ENCODE assay signal across 26 mouse cellular contexts in genomic region chr5:32977179-32977578, GRCm38 (mm10). TPM values are rescaled to one million over a fixed set of nuclear protein-coding genes. Genes with fewer than 3 reads are reported as not detected.
DNase-seq lines count a peak whose midpoint lies in the region; ATAC-seq and TF ChIP-seq lines count a peak whose summit lies in the region.
"Had no signal": no experiment of that assay in that cellular context is flagged by ENCODE, and none has a peak within 500 bp of the region (broad histone marks: within the 10 kb centered on the region; RNA-seq: fewer than 3 reads in every experiment).

No protein-coding gene starts in this region.

- DNase-seq in frontal cortex, postnatal 14 days (ENCODE audit: low spot score in 2 of 2) = no peak
- DNase-seq in left cerebral cortex, adult 2 months (ENCODE audit: extremely low spot score in 1 of 2, low spot score in 2 of 2) = no peak
- DNase-seq in left cerebral cortex, adult 8-10 months (ENCODE audit: low spot score in 2 of 2) = no peak
- no peak for DNase-seq in testis, postnatal 10 days (ENCODE audit: low spot score)
- DNase-seq: adrenal gland, adult 8-10 months; adrenal gland, postnatal 14 days; adrenal gland, postnatal 36 days; B cell, adult 2 months; cerebellum, adult 11 months; cerebellum, adult 18-20 months; cerebellum, adult 8-10 months; cerebellum, adult 9-11 months; cerebellum, postnatal 14 days; cerebellum, postnatal 36 days had no signal

- H3K4me1 ChIP-seq in neural tube, embryonic 13.5 days (replicated peaks) = no peaks in the 10 kb centered on the region
- 0 out of 2 replicates have a peak, but pooled peaks cover 4% of the 10 kb centered on the region for H3K4me1 ChIP-seq in neural tube, embryonic 15.5 days
- H3K4me1 ChIP-seq: embryonic facial prominence, embryonic 10.5 days; embryonic facial prominence, embryonic 12.5 days; forebrain, embryonic 13.5 days; forebrain, embryonic 15.5 days had no signal

- H3K27ac ChIP-seq in left cerebral cortex, adult 2 months = peak overlapping the region; percentile 80
- 0 out of 2 replicates have a peak overlapping the region, but pooled peaks have one; percentile 28 for H3K27ac ChIP-seq in neural tube, embryonic 13.5 days (replicated peaks)
- no peak overlapping the region for H3K27ac ChIP-seq in neural tube, embryonic 15.5 days (replicated peaks)
- H3K27ac ChIP-seq: embryonic facial prominence, embryonic 10.5 days; embryonic facial prominence, embryonic 12.5 days; forebrain, embryonic 13.5 days; forebrain, embryonic 15.5 days had no signal

- H3K27me3 ChIP-seq in neural tube, embryonic 13.5 days = no peaks in the 10 kb centered on the region
- H3K27me3 ChIP-seq in neural tube, embryonic 15.5 days (replicated peaks) = no peaks in the 10 kb centered on the region
- H3K27me3 ChIP-seq: CH12.LX; embryonic facial prominence, embryonic 12.5 days; forebrain, embryonic 13.5 days; forebrain, embryonic 15.5 days; Patski had no signal

- TF ChIP-seq CTCF in left cerebral cortex, adult 2 months (IDR thresholded peaks at IDR 0.05) = no peak

- H3K4me2 ChIP-seq in neural tube, embryonic 13.5 days = no peak overlapping the region
- no peak overlapping the region for H3K4me2 ChIP-seq in neural tube, embryonic 15.5 days
- H3K4me2 ChIP-seq: embryonic facial prominence, embryonic 12.5 days; forebrain, embryonic 13.5 days; forebrain, embryonic 15.5 days had no signal

- no peaks in the 10 kb centered on the region for H3K9me3 ChIP-seq in neural tube, embryonic 13.5 days
- H3K9me3 ChIP-seq in neural tube, embryonic 15.5 days (replicated peaks) = no peaks in the 10 kb centered on the region
- H3K9me3 ChIP-seq: embryonic facial prominence, embryonic 10.5 days; embryonic facial prominence, embryonic 12.5 days; forebrain, embryonic 13.5 days; forebrain, embryonic 15.5 days; G1E had no signal

- H3K9ac ChIP-seq in neural tube, embryonic 13.5 days = no peak overlapping the region
- no peak overlapping the region for H3K9ac ChIP-seq in neural tube, embryonic 15.5 days (replicated peaks)
- H3K9ac ChIP-seq: embryonic facial prominence, embryonic 12.5 days; forebrain, embryonic 13.5 days; forebrain, embryonic 15.5 days had no signal

- H3K4me3 ChIP-seq in left cerebral cortex, adult 2 months = no peak overlapping the region
- H3K4me3 ChIP-seq in neural tube, embryonic 13.5 days = no peak overlapping the region
- H3K4me3 ChIP-seq in neural tube, embryonic 15.5 days (replicated peaks) = no peak overlapping the region
- H3K4me3 ChIP-seq: embryonic facial prominence, embryonic 10.5 days; embryonic facial prominence, embryonic 12.5 days; forebrain, embryonic 13.5 days; forebrain, embryonic 15.5 days had no signal

- intact Hi-C loops in left cerebral cortex, adult 2 months (cut with DNase I) = no loop called here

- H3K36me3 ChIP-seq in neural tube, embryonic 13.5 days = peaks cover 52% of the 10 kb centered on the region
- H3K36me3 ChIP-seq in neural tube, embryonic 15.5 days = peaks cover 18% of the 10 kb centered on the region

- peak; percentile 83 for ATAC-seq in frontal cortex, adult (ENCODE audit: low TSS enrichment)
- ATAC-seq in neural tube, embryonic 13.5 days (ENCODE audit: low read depth) = no peak
- no peak for ATAC-seq in neural tube, embryonic 15.5 days (ENCODE audit: low FRiP score)
- ATAC-seq: activated CD4-positive, CD25-positive, alpha-beta regulatory T cell, adult 4 months; CD4-positive, CD25-positive, alpha-beta regulatory T cell, adult 4 months; forebrain, embryonic 13.5 days; forebrain, embryonic 15.5 days; Patski had no signal

RNA-seq across cellular contexts. Expression of gene Ywhah, which starts 41.4 kb away (rescaled TPM):
- 1,000 to 10,000 TPM; 1,061 to 1,220 TPM for total RNA-seq in left cerebral cortex, adult 2 months (2021)
- 1,000 to 10,000 TPM in 2 of 4 experiments, 100 to 1,000 TPM in 2; 903 to 1,086 (median 994) TPM for total RNA-seq in left cerebral cortex, adult 8-10 months (2022)
- 732 and 779 TPM in 2 replicates for polyA plus RNA-seq in neural tube, embryonic 13.5 days (2015; fragmentation: Nextera tagmentation; extraction: Ambion mirVana)
- 862 and 927 TPM in 2 replicates for polyA plus RNA-seq in neural tube, embryonic 15.5 days (2015; fragmentation: Nextera tagmentation; extraction: Ambion mirVana)
